Mouse (Mus musculus): ENCODE data around the gene Eri3. TPM values are rescaled to one million over a fixed set of nuclear protein-coding genes. Genes with fewer than 3 reads are reported as not detected.

Gene Eri3
- total RNA-seq, 1 experiment: 36.0 TPM

DNA sequence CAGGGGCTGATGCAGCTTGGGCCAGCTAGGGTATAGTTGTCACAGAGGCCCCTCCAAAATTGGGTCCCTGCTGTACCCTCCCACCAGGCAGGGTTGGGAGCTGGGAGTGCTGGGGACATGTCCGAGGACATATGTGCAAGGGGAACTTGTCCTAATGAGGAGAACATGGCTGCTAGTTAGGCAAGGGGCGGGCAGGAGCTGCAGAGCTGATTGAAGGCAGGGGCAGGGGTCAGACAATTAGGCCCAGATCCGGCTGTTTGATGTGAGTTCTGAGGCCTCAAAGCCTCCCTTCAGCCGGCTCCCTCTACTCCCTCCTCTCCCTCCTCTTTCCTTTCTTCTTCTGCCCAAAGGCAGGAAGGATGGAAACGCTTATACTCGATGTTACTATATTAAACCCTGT, 106.8 kb downstream of the Eri3 start:
- H3K27ac ChIP-seq (ENCODE audit: insufficient read depth, low read depth, low read length, poor library complexity, severe bottlenecking): no peak overlapping the region
- H3K4me3 ChIP-seq (ENCODE audit: insufficient read depth in 1 of 2, low read depth in 1 of 2, low read length in 2 of 2, poor library complexity in 1 of 2, severe bottlenecking in 1 of 2): no peak overlapping the region
- no peaks in the 10 kb centered on the region for H3K9me3 ChIP-seq (ENCODE audit: control insufficient read depth, insufficient read depth, low read depth, low read length)
- no peak for TF ChIP-seq ZC3H11A (IDR thresholded peaks at IDR 0.05; ENCODE audit: borderline replicate concordance, low read depth, low read length)
- TF ChIP-seq ZNF384 (IDR thresholded peaks at IDR 0.05; ENCODE audit: low read depth, low read length): no peak
- no peak for TF ChIP-seq MAFK (IDR thresholded peaks at IDR 0.05; ENCODE audit: insufficient read depth, low read depth, low read length)
- TF ChIP-seq CHD2 (IDR thresholded peaks at IDR 0.05; ENCODE audit: low read depth, low read length): no peak
- no peak for TF ChIP-seq HCFC1 (IDR thresholded peaks at IDR 0.05; ENCODE audit: borderline replicate concordance, insufficient read depth, low read length)
- in situ Hi-C loops (cut with MboI; ENCODE audit: low sequenced_read_pairs in 2 of 2, unreplicated experiment in 2 of 2): no loop called here
- H3K36me3 ChIP-seq (ENCODE audit: control insufficient read depth, insufficient read depth, low read length, poor library complexity, severe bottlenecking): peaks cover 8% of the 10 kb centered on the region; the same call in 1 of the 2 replicates
- DNase-seq (ENCODE audit: low read depth, low spot score): no peak
- no peak overlapping the region for H3K9ac ChIP-seq (ENCODE audit: insufficient read depth, low read depth, low read length, poor library complexity, severe bottlenecking)
- peaks cover 0 to 12% of the 10 kb centered on the region in 2 experiments; a peak in 1 of 4 replicates for H3K4me1 ChIP-seq (ENCODE audit: control insufficient read depth in 2 of 2, insufficient read depth in 2 of 2, low read length in 2 of 2, poor library complexity in 1 of 2)

DNA sequence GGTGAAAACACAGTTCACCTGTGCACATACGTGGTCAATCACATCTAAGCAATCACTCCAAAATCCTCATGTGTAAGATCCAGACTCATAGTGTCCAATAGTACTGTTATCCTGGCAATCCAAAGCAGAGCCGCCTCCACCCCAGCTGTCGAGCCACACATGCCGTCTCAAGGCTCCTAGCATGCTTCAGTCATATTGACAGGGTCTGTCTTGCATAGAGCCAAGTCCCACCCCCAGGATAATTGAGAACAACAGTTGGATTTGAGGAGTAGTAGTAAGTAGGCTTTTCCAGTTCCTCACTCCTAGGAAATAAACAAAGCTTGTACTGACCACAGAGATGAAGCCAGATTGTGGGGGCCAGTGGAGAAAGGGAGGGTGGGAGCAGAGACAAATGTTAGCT, 107.5 kb downstream of the Eri3 start:
- no peak overlapping the region for H3K4me3 ChIP-seq (ENCODE audit: insufficient read depth in 1 of 2, low read depth in 1 of 2, low read length in 2 of 2, poor library complexity in 1 of 2, severe bottlenecking in 1 of 2)
- no peaks in the 10 kb centered on the region for H3K9me3 ChIP-seq (ENCODE audit: control insufficient read depth, insufficient read depth, low read depth, low read length)
- H3K27ac ChIP-seq (ENCODE audit: insufficient read depth, low read depth, low read length, poor library complexity, severe bottlenecking): no peak overlapping the region
- DNase-seq (ENCODE audit: low read depth, low spot score): no peak
- H3K36me3 ChIP-seq (ENCODE audit: control insufficient read depth, insufficient read depth, low read length, poor library complexity, severe bottlenecking): peaks cover 6% of the 10 kb centered on the region; the same call in 1 of the 2 replicates
- peaks cover 0 to 12% of the 10 kb centered on the region in 2 experiments; a peak in 1 of 4 replicates for H3K4me1 ChIP-seq (ENCODE audit: control insufficient read depth in 2 of 2, insufficient read depth in 2 of 2, low read length in 2 of 2, poor library complexity in 1 of 2)
- TF ChIP-seq CHD2 (IDR thresholded peaks at IDR 0.05; ENCODE audit: low read depth, low read length): no peak
- TF ChIP-seq ZNF384 (IDR thresholded peaks at IDR 0.05; ENCODE audit: low read depth, low read length): no peak
- no peak for TF ChIP-seq ZC3H11A (IDR thresholded peaks at IDR 0.05; ENCODE audit: borderline replicate concordance, low read depth, low read length)
- TF ChIP-seq MAFK (IDR thresholded peaks at IDR 0.05; ENCODE audit: insufficient read depth, low read depth, low read length): no peak
- TF ChIP-seq HCFC1 (IDR thresholded peaks at IDR 0.05; ENCODE audit: borderline replicate concordance, insufficient read depth, low read length): no peak
- no peak overlapping the region for H3K9ac ChIP-seq (ENCODE audit: insufficient read depth, low read depth, low read length, poor library complexity, severe bottlenecking)
- in situ Hi-C loops (cut with MboI; ENCODE audit: low sequenced_read_pairs in 2 of 2, unreplicated experiment in 2 of 2): no loop called here

DNA sequence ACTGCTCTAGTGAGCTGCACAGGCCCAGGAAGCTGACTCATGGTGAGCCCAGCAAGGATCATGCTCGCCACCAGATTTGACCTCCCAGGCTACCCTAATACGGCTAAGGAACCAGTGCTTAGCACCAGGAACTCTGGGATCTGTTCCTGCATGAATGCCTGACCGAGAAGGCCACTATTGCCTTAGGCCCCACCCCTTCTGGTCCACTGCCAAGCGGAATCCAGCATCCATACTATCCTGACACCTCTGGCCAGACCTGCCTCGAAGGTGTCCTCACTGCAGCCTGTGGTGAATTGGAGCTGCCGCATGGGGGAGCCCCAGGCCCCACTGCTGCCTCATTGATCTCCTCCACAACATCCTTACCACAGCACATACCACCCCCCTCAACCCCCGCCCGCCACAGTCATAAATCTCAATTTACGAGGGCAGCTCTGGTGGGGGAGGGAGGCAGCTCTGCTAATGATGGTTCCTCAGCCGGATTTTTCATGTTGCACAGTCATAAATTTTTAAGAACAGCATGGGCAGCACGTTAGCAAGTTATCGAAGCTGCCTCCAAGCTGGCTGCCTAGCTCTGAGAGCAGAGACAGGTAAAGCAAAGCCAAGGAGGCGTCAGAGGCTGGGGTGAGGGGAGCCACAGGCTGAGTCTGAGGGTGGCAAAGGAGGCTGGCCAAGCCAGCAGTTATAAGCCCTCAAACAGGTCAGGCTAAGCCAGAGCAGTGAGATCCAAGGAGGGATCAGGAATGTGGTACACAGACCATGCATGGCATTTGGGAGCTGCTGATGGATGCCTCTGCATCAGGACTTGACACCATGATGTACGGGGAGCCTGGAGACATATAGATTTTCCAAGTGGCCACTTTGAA, 108.6 kb downstream of the Eri3 start:
- H3K27ac ChIP-seq (ENCODE audit: insufficient read depth, low read depth, low read length, poor library complexity, severe bottlenecking): no peak overlapping the region
- TF ChIP-seq MAFK (IDR thresholded peaks at IDR 0.05; ENCODE audit: insufficient read depth, low read depth, low read length): 0 out of 2 replicates have a peak, but pooled peaks have one; percentile 13
- no peak for TF ChIP-seq HCFC1 (IDR thresholded peaks at IDR 0.05; ENCODE audit: borderline replicate concordance, insufficient read depth, low read length)
- H3K9ac ChIP-seq (ENCODE audit: insufficient read depth, low read depth, low read length, poor library complexity, severe bottlenecking): no peak overlapping the region; the same call in 1 of the 2 replicates
- H3K4me1 ChIP-seq (ENCODE audit: control insufficient read depth in 2 of 2, insufficient read depth in 2 of 2, low read length in 2 of 2, poor library complexity in 1 of 2): peaks cover 0 to 12% of the 10 kb centered on the region in 2 experiments; a peak in 1 of 4 replicates
- H3K36me3 ChIP-seq (ENCODE audit: control insufficient read depth, insufficient read depth, low read length, poor library complexity, severe bottlenecking): peaks cover 6% of the 10 kb centered on the region; the same call in 1 of the 2 replicates
- H3K9me3 ChIP-seq (ENCODE audit: control insufficient read depth, insufficient read depth, low read depth, low read length): no peaks in the 10 kb centered on the region
- DNase-seq (ENCODE audit: low read depth, low spot score): peak; percentile 33
- in situ Hi-C loops (cut with MboI; ENCODE audit: low sequenced_read_pairs in 2 of 2, unreplicated experiment in 2 of 2): no loop called here
- no peak overlapping the region for H3K4me3 ChIP-seq (ENCODE audit: insufficient read depth in 1 of 2, low read depth in 1 of 2, low read length in 2 of 2, poor library complexity in 1 of 2, severe bottlenecking in 1 of 2)

DNA sequence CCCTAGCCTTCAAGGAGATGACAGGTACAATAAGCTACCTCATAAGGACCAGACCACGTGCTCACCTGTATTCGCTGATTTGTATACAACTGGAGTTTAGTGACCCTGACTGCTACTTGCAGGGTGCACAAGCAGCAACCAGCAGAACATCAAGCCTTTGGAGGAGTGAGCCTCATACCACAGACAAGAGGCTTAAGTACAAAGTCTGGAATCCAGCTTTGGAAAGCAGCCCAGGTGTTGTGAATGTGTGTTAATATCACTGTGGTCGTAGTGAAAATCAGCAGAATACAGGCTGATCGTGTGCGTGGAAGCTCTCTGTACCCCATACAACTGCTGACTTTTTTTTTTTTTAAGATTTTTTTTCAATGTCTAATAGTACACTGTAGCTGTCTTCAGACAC, 109.8 kb downstream of the Eri3 start:
- no peak for DNase-seq (ENCODE audit: low read depth, low spot score)
- Histone ChIP-seq H3K36me3 (ENCODE audit: control insufficient read depth, insufficient read depth, low read length, poor library complexity, severe bottlenecking) (peaks cover 6% of the 10 kb centered on the region; the same call in 1 of the 2 replicates), H3K27ac (ENCODE audit: insufficient read depth, low read depth, low read length, poor library complexity, severe bottlenecking) (no peak overlapping the region), H3K9me3 (ENCODE audit: control insufficient read depth, insufficient read depth, low read depth, low read length) (no peaks in the 10 kb centered on the region), H3K4me1 (ENCODE audit: control insufficient read depth in 2 of 2, insufficient read depth in 2 of 2, low read length in 2 of 2, poor library complexity in 1 of 2) (peaks cover 0 to 6% of the 10 kb centered on the region in 2 experiments; a peak in 1 of 4 replicates), H3K4me3 (ENCODE audit: insufficient read depth in 1 of 2, low read depth in 1 of 2, low read length in 2 of 2, poor library complexity in 1 of 2, severe bottlenecking in 1 of 2) (no peak overlapping the region), H3K9ac (ENCODE audit: insufficient read depth, low read depth, low read length, poor library complexity, severe bottlenecking) (no peak overlapping the region)
- in situ Hi-C loops (cut with MboI; ENCODE audit: low sequenced_read_pairs in 2 of 2, unreplicated experiment in 2 of 2): no loop called here
- TF ChIP-seq HCFC1 (IDR thresholded peaks at IDR 0.05; ENCODE audit: borderline replicate concordance, insufficient read depth, low read length) (no peak), CHD2 (IDR thresholded peaks at IDR 0.05; ENCODE audit: low read depth, low read length) (no peak), MAFK (IDR thresholded peaks at IDR 0.05; ENCODE audit: insufficient read depth, low read depth, low read length) (no peak), ZC3H11A (IDR thresholded peaks at IDR 0.05; ENCODE audit: borderline replicate concordance, low read depth, low read length) (no peak), ZNF384 (IDR thresholded peaks at IDR 0.05; ENCODE audit: low read depth, low read length) (no peak)

Data from ES-E14 (cell line).